Mouse (Mus musculus) retina, postnatal 1 day (tissue): ENCODE data around the gene Olfr802.

Experiments
- DNase-seq: peaks from one replicate; pipeline ENCODE4 v3.0.0-alpha.2; 2012

The Olfr802 gene

GRCm38 (mm10) chr10:129688069-129688468, at the start of gene Olfr802:
Gene Olfr802, minus strand, starts transcription at chr10:129688169.
- no peak for DNase-seq

- DNase-seq, result no peak
These were observed 41.3 kb upstream of the Olfr802 start, which contains the start of gene Olfr805 for GRCm38 (mm10) chr10:129729275-129729674. Gene Olfr805, minus strand, starts transcription at chr10:129729375.

DNA sequence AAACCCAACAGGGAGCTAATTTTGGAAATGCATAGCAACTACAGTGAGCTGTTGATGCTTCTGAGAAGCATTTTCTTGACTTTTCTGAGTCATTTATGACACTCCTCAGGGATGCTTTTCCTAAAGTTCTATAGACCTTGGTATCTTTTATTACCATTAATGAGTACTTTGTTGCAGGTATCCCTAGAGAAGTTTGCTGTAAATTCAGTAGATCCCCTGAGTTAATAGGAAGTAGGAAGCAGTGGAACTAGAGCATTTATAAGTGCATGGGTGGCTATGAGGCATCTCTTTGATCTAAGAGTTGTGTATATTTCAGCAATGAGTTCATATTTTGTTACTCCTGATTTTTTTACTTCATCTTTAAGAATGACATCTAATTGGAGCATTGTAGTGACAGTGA, 14.9 kb upstream of the Olfr802 start, which contains the start of gene Olfr804:
Olfr804 (plus strand) TSS at position 301 of the 400 bp plus-strand sequence.
- DNase-seq, result no peak

DNA sequence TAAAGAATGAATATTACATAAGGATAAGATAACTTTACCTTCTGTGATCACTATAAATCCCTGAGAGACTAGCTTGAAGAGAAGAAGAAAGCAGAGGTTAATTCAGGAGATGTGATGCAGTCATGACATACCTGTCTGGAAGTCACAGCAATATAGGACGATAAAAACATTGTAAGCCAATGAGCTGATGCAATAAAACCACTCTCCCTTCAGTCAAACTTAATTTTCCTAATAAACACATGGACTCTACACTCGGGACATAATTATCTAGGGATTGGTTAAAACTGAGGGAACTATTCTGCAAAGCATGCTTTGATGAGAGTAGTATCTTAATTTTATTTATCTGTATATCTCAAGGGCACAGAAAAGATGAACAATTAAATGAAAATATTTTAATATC, 6.2 kb upstream of the Olfr802 start, which contains the start of gene Olfr803:
Olfr803 (minus strand) TSS at position 101 of the 400 bp plus-strand sequence.
- no peak for DNase-seq

GRCm38 (mm10) chr10:129673765-129674164, 14.2 kb downstream of the Olfr802 start, which contains the start of gene Olfr801:
Gene Olfr801, minus strand, starts transcription at chr10:129673865.
- DNase-seq, result no peak

DNA sequence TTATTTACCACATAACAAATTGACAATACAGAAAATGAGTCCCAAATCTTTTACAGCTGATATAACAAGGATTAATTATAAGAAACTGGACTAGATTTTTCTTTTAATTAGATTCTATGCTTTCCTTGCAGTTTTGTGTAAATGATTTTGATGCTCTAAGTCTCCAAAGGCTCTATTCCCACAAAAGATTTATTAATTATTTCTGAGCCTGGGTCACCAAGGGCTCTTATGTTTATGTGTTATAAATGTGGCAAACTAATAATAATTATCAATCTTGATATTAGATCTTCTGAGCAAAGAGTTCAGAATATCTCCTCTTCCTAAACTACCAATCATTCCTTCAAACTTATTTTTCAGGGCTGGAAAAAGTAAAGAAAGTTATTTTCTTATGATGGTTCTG, 30.6 kb downstream of the Olfr802 start, which contains the start of gene Olfr800:
Olfr800 (plus strand) TSS at position 301 of the 400 bp plus-strand sequence.
- no peak for DNase-seq

GRCm38 (mm10) chr10:129651763-129652162, 36.2 kb downstream of the Olfr802 start:
- DNase-seq, result no peak

GRCm38 (mm10) chr10:129637184-129637583, 50.8 kb downstream of the Olfr802 start, which contains the start of gene Olfr799:
Gene Olfr799, plus strand, starts transcription at chr10:129637484.
- DNase-seq, result no peak

DNA sequence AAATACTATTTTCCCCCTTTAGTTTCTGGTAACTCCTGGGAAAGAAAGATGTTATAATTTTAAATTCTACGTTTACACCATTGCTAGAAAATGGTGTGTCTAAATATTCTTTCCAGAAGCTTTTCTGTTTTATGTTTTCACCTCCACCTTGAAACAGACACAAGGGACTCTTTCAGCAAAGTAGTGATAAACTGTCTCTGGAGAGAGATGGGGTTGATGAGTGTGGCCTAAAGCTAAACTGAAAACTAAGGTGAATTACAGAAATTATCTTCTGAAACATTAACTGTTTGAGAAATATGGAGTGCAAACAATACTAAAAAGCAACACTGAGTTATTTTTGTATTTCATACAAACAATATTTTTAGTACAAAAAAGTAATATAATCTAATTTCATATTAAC, 60.1 kb downstream of the Olfr802 start, which contains the start of gene Olfr798:
Olfr798 (minus strand) TSS at position 101 of the 400 bp plus-strand sequence.
- no peak for DNase-seq
